Mouse (Mus musculus) kidney, postnatal 0 days (tissue): ENCODE results near the gene Megf11. TPM values are rescaled to one million over a fixed set of nuclear protein-coding genes. Genes with fewer than 3 reads are reported as not detected.

Experiments
- ATAC-seq: fragments of 200-750 bp; cut with Nextera tagmentation; replicated peaks from 2 replicates; pipeline ENCODE4 v1.8.0; 2017; ENCODE audit warnings: low read depth, moderate number of reproducible peaks, moderate TSS enrichment, moderate library complexity; ENCODE audit not compliant: low FRiP score
- DNase-seq: peaks from one replicate; pipeline ENCODE4 v3.0.0-alpha.2; 2016; ENCODE audit warnings: low spot score
- H3K27ac ChIP-seq: fragments of 300-500 bp; sonication (generic); 2 replicates; pipeline ENCODE4 v1.5.1; 2014; ENCODE audit warnings: mild to moderate bottlenecking
- H3K27me3 ChIP-seq: fragments of 300-500 bp; sonication (generic); 2 replicates; pipeline ENCODE4 v1.6.1; 2014; ENCODE audit warnings: low read length, mixed read lengths; ENCODE audit not compliant: insufficient read depth
- H3K36me3 ChIP-seq: fragments of 300-500 bp; sonication (generic); 2 replicates; pipeline ENCODE4 v1.6.1; 2014; ENCODE audit warnings: low read length, mixed read lengths; ENCODE audit not compliant: insufficient read depth
- H3K4me1 ChIP-seq: fragments of 300-500 bp; sonication (generic); replicated peaks from 2 replicates; pipeline ENCODE4 v1.6.1; 2014; ENCODE audit warnings: antibody characterized with exemption, low read length, mixed read lengths; ENCODE audit not compliant: insufficient read depth
- H3K4me2 ChIP-seq: fragments of 300-500 bp; sonication (generic); 2 replicates; pipeline ENCODE4 v1.6.1; 2014; ENCODE audit warnings: mild to moderate bottlenecking, low read length, moderate library complexity, mixed read lengths
- H3K4me3 ChIP-seq: fragments of 300-500 bp; sonication (generic); replicated peaks from 2 replicates; pipeline ENCODE4 v1.5.1; 2014; ENCODE audit warnings: low read depth, low read length
- H3K9ac ChIP-seq: fragments of 300-500 bp; sonication (generic); 2 replicates; pipeline ENCODE4 v1.6.1; 2014; ENCODE audit warnings: low read depth, low read length
- H3K9me3 ChIP-seq: fragments of 300-500 bp; sonication (generic); replicated peaks from 2 replicates; pipeline ENCODE4 v1.6.1; 2016; ENCODE audit warnings: low read length, inconsistent platforms, mixed read lengths
- CTCF ChIP-seq: IDR thresholded peaks from 2 replicates; pipeline ENCODE4 v1.5.1; 2016; ENCODE audit warnings: antibody characterized with exemption, low read depth, mild to moderate bottlenecking, moderate library complexity
- WGBS: fragments of 180-500 bp; shearing (Covaris S2); extraction: QIAGEN DNeasy Blood & Tissue Kit; methylation state at CpG from one replicate; pipeline ENCODE4 v1.1.7; 2014; 5-methylcytosine and 5-hydroxymethylcytosine counted together
- polyA plus RNA-seq: library from polyadenylated mRNA; unstranded; fragments of >200 nt; fragmentation: Nextera tagmentation; extraction: Ambion mirVana; gene quantifications from 2 replicates; pipeline ENCODE4 v1.2.1, GENCODE M21; 2015

Gene Megf11
- polyA plus RNA-seq, 1 experiment from 2014 or later = 2.6 TPM

DNA sequence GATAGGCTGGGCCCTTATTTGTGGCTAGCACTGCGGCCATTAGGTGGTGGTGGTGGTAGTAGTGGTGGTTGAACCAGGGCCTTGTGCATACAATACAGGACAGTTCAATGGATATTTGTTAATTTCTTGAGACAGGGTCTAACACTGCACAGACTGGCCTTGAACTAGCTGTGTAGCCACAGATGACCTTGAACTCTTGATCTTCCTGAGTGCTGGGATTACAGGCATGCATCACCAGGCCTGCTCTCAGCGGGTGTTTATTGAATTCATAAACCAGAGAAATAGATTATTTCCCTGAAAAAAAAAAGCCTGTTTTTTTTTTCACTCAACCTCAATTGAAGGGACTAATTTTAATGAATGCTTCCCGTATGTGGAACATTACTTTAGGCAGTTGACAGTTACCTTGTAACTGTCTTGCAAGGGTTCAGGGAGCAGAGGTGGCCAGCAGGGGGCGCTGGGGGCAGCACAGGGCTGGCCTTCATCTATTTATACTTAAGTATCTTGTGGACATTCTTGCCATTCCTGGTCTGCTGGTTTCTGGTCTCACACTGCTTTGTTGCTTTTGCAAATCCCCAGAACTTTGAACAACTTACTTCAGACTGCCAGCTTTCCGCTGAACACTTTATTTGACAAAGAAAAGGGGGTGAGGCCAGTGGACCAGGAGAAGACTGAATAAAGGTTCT lies 8.6 kb downstream of the Megf11 start:
- Histone ChIP-seq H3K36me3 (no peaks in the 10 kb centered on the region), H3K4me2 (no peak overlapping the region), H3K4me1 (no peaks in the 10 kb centered on the region), H3K27ac (no peak overlapping the region), H3K9ac (no peak overlapping the region), H3K4me3 (no peak overlapping the region), H3K27me3 (0 out of 2 replicates have a peak, but pooled peaks cover 2% of the 10 kb centered on the region), H3K9me3 (no peaks in the 10 kb centered on the region)
- TF ChIP-seq CTCF = peak; percentile 92
- ATAC-seq (0 out of 2 replicates have a peak, but pooled peaks have one; percentile 52), DNase-seq (peak; percentile 90)
- 50% methylated on average over 5 of the region's 5 CpGs for WGBS

DNA sequence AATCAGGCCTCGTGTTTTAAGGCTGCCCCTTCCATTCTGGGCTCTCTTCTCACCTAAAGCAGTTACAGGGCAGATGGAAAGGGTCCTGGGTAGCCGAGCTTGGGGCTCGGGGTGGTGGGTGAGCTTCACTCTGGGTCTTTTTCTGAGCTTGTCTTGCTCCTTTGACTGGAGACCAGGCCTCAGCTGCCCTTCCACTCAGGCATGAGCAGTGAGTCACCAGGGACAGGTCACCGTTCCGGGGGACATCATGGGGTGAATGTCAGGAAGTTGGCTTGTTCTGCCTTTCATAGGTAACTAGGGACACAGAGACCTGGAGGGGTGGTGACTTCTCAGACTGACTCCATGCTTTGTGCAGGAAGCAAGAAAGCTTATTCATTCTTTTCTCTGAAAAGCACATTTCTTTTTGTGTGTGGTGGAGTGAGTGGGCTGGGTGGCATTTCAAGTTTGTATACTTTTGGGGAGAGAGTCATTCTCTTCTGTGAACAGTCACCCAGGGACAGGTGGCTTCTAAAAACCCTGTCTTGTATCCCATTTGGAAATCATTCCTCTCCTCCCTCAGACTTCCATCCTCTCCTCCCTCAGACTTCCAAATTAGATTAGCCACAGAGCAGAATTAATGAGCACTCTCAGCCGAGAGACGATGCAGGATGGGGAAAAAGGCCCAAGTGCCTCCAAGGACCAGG lies 10.0 kb downstream of the Megf11 start:
- Histone ChIP-seq H3K36me3 (no peaks in the 10 kb centered on the region), H3K4me3 (no peak overlapping the region), H3K4me2 (no peak overlapping the region), H3K27me3 (0 out of 2 replicates have a peak, but pooled peaks cover 2% of the 10 kb centered on the region), H3K27ac (no peak overlapping the region), H3K9ac (no peak overlapping the region), H3K4me1 (no peaks in the 10 kb centered on the region), H3K9me3 (no peaks in the 10 kb centered on the region)
- no peak for TF ChIP-seq CTCF
- ATAC-seq = no peak
- WGBS = 67% methylated on average over 7 of the region's 7 CpGs
- DNase-seq = no peak

DNA sequence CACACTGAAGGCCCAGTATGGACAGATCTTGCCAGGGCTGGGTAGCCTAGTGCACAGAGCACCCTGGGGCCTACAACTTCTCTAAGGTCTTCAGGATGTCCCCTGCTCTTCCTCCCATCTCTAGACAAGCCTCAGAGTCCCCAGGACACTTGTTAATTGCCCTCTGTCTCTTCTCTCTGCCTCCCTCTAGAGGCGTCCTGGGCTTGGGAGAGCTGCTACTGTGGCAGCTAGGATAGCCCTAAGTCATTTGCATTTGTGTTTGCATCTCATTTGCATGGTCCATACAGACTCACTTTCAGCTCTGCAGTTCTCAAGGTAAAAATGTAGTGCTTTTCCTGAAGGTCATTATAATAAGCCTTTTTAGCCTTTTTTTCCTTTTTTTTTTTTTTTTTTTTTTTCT lies 11.7 kb downstream of the Megf11 start:
- Histone ChIP-seq H3K9ac (no peak overlapping the region), H3K9me3 (no peaks in the 10 kb centered on the region), H3K4me2 (no peak overlapping the region), H3K27ac (no peak overlapping the region), H3K27me3 (0 out of 2 replicates have a peak, but pooled peaks cover 2% of the 10 kb centered on the region), H3K4me3 (no peak overlapping the region), H3K36me3 (no peaks in the 10 kb centered on the region), H3K4me1 (no peaks in the 10 kb centered on the region)
- 7% methylated on average over 1 of the region's 1 CpGs for WGBS
- no peak for ATAC-seq
- peak; percentile 68 for TF ChIP-seq CTCF
- peak; percentile 71 for DNase-seq

DNA sequence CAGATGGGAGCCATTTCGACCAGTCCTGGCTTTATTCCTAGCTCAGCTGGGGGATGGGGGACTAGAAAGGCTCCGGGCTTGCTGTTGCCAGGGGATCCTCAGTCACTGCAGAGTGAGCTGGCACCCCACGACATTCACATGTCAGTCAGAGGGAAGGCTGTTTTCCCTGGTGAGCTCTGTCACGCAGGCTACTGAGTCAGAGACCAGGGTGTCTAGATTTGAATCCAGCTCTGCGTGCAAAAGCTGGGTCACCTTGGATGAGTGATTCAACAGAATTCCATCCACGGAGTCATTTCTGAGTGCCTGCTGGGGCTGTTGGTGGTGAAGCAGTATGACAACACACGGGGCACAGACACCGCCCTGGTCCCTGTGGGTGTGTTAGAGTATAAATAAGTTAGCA lies 13.7 kb downstream of the Megf11 start:
- ATAC-seq (no peak), DNase-seq (no peak)
- H3K27ac ChIP-seq = no peak overlapping the region
- H3K4me2 ChIP-seq = no peak overlapping the region
- no peak for TF ChIP-seq CTCF
- WGBS = 60% methylated on average over 8 of the region's 8 CpGs
- H3K36me3 ChIP-seq = no peaks in the 10 kb centered on the region
- no peak overlapping the region for H3K4me3 ChIP-seq
- no peak overlapping the region for H3K9ac ChIP-seq
- H3K27me3 ChIP-seq = no peaks in the 10 kb centered on the region
- H3K4me1 ChIP-seq = no peaks in the 10 kb centered on the region
- no peaks in the 10 kb centered on the region for H3K9me3 ChIP-seq

DNA sequence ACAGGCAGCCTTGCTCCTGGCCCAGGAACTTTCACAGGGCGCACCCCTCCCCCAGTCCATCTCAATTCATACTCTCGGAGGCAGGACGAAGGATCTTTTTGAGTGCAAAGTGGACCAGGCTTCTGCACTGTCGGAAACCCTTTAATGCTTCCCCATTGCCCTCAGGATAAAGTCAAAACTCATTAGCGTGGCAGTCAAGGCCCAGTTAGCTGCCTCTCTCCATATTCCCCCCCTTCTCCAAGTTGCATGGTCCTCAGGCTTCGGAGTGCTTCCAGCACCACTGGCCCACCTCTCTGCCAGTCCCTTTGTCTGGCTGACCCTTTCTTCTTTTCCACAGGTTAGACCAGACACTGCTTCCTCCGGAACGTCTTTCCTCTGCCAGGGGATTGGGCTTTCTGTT lies 16.7 kb downstream of the Megf11 start:
- 72% methylated on average over 8 of the region's 8 CpGs for WGBS
- H3K4me2 ChIP-seq = no peak overlapping the region
- H3K4me3 ChIP-seq = no peak overlapping the region
- H3K9ac ChIP-seq = no peak overlapping the region
- H3K27ac ChIP-seq = no peak overlapping the region
- H3K36me3 ChIP-seq = no peaks in the 10 kb centered on the region
- DNase-seq (no peak), ATAC-seq (no peak)
- H3K9me3 ChIP-seq = no peaks in the 10 kb centered on the region
- no peak for TF ChIP-seq CTCF
- no peaks in the 10 kb centered on the region for H3K27me3 ChIP-seq
- no peaks in the 10 kb centered on the region for H3K4me1 ChIP-seq

DNA sequence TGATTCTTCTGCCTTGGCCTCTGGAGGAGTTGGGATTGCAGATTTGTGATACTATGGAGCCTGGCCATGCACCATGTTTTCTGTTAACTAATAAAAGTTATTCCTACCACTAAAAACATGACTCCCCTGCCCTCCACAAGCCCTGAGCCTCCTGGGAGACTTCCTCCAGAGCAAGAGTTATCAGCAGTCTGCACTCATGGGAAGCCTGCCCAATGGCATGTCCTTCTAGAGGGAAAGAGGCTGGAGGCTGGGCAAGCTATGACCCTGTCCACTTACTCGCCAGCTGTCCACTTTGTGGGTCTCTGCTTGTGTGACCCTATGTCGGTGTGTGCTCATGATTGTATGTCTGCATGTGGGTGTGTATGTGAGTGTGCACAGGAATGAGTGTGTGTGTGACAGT lies 21.4 kb downstream of the Megf11 start:
- 86% methylated on average over 2 of the region's 2 CpGs for WGBS
- H3K9me3 ChIP-seq = no peaks in the 10 kb centered on the region
- no peak overlapping the region for H3K4me3 ChIP-seq
- TF ChIP-seq CTCF = no peak
- 0 out of 2 replicates have a peak, but pooled peaks cover 5% of the 10 kb centered on the region for H3K4me1 ChIP-seq
- ATAC-seq (no peak), DNase-seq (peak; percentile 18)
- H3K4me2 ChIP-seq = no peak overlapping the region
- H3K9ac ChIP-seq = no peak overlapping the region
- no peaks in the 10 kb centered on the region for H3K36me3 ChIP-seq
- H3K27me3 ChIP-seq = no peaks in the 10 kb centered on the region
- H3K27ac ChIP-seq = no peak overlapping the region
